Mouse (Mus musculus): ENCODE measurements around the gene Tas2r115. TPM values are rescaled to one million over a fixed set of nuclear protein-coding genes. Genes with fewer than 3 reads are reported as not detected.
"Not testable (repeated sequence)": the region's sequence is repeated elsewhere in the genome, so short reads cannot be mapped to it uniquely, and the experiment has no call there.

The Tas2r115 gene
- polyA plus RNA-seq (2016; fragmentation: Nextera tagmentation; extraction: Ambion mirVana), result not detected in 2 replicates

DNA sequence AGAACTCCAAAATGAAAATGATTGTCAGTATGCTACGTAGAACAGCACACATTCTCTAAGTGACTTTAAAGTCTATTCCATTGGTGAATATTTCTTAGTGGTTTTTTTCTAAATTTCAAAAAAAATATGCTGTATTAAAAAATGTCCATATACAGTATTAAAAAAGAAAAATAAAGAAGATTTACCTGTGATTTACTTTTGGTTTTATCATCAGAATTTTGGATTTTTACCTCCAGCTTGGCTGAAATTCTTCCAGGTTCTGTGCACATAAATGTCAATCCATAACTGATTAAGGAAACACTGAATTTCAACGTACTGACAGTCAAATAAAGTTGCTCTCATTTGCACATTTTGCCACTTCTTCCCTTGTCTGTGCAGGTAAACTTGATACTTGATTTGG is at the start of gene Tas2r115:
Tas2r115 (minus strand) TSS at position 101 of the 400 bp plus-strand sequence.
- Histone ChIP-seq H3K4me2 (no peak within 1 kb of the TSS), H3K4me1 (replicated peaks) (no peaks in the 10 kb centered on the region), H3K27me3 (no peaks in the 10 kb centered on the region), H3K36me3 (no peaks in the 10 kb centered on the region), H3K9me3 (no peaks in the 10 kb centered on the region), H3K27ac (no peak within 1 kb of the TSS), H3K9ac (replicated peaks) (no peak within 1 kb of the TSS), H3K4me3 (replicated peaks) (no peak within 1 kb of the TSS)
- 74% methylated on average over 2 of the region's 2 CpGs for WGBS
- no peak for ATAC-seq (ENCODE audit: insufficient number of reproducible peaks, insufficient read depth, low FRiP score, low TSS enrichment, low read depth)

DNA sequence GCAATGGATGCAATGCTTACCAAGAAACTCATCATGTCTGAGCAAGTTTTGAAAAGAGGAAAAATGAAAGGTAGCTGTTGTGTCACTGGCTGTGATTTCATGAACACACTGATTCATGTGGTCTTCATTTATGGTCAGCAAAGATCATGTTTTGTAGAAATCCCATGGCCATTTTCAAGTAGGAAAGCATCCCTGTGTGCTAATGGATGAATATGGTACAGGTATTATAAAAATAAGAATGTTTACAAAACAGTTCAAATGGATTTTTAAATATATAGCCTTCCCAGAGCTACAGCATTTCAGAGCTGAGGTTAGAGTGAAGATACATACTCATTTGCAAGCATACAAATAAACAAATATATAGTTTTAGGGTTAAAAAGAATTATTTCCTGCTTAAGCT is 40.2 kb upstream of the Tas2r115 start, which contains the start of gene Tas2r136:
Tas2r136 (minus strand) TSS at position 101 of the 400 bp plus-strand sequence.
- no peaks in the 10 kb centered on the region for H3K27me3 ChIP-seq
- H3K9ac ChIP-seq (replicated peaks), result no peak within 1 kb of the TSS
- no peaks in the 10 kb centered on the region for H3K36me3 ChIP-seq
- no peak within 1 kb of the TSS for H3K27ac ChIP-seq
- no peak for ATAC-seq (ENCODE audit: insufficient number of reproducible peaks, insufficient read depth, low FRiP score, low TSS enrichment, low read depth)
- H3K4me1 ChIP-seq (replicated peaks), result no peaks in the 10 kb centered on the region
- H3K9me3 ChIP-seq, result no peaks in the 10 kb centered on the region
- H3K4me3 ChIP-seq (replicated peaks), result no peak within 1 kb of the TSS
- H3K4me2 ChIP-seq, result no peak within 1 kb of the TSS

DNA sequence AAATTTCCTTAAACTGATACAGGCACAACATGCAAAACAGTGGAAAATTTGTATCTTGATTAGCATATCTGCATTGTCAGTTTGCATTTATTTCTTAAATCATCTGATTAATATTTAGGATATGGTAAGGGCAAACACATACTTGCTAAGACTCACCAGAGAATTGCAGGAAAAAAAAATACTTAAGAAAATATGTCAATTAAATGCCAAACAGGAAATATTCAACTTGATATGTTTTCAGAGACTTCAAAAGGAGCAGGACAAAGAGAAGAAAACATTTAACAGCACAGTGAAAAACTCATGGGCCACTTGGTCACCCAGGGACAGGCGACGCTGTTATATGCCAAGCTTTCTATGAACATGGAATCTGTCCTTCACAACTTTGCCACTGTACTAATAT is 24.0 kb upstream of the Tas2r115 start, which contains the start of gene Tas2r102:
Tas2r102 (plus strand) TSS at position 301 of the 400 bp plus-strand sequence.
- no peak for ATAC-seq (ENCODE audit: insufficient number of reproducible peaks, insufficient read depth, low FRiP score, low TSS enrichment, low read depth)
- Histone ChIP-seq H3K27ac (no peak within 1 kb of the TSS), H3K9me3 (no peaks in the 10 kb centered on the region), H3K9ac (replicated peaks) (no peak within 1 kb of the TSS), H3K4me1 (replicated peaks) (no peaks in the 10 kb centered on the region), H3K4me2 (no peak within 1 kb of the TSS), H3K36me3 (no peaks in the 10 kb centered on the region), H3K4me3 (replicated peaks) (no peak within 1 kb of the TSS), H3K27me3 (no peaks in the 10 kb centered on the region)
- WGBS, result 92% methylated on average over 2 of the region's 2 CpGs

DNA sequence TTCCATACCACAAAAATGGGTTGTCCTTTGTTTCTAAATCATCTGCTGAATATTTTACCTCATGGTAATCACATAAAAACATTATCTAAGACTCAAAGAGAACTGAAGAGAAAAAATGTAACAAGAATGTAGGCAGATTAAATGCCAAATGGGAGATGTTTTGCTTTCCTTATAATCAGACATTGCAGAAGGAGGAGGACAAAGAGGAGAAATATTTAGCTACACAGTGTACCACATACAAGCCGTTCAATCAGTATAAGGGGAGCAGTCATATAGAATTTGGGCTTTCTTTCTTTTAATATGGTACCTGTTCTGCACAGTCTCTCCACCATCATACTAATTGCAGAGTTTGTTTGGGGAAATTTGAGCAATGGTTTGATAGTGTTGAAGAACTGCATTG is 16.6 kb upstream of the Tas2r115 start, which contains the start of gene Tas2r124:
Tas2r124 (plus strand) TSS at position 301 of the 400 bp plus-strand sequence.
- no peak within 1 kb of the TSS for H3K9ac ChIP-seq (replicated peaks)
- no peak within 1 kb of the TSS for H3K4me3 ChIP-seq (replicated peaks)
- no peaks in the 10 kb centered on the region for H3K9me3 ChIP-seq
- H3K4me1 ChIP-seq (replicated peaks), result no peaks in the 10 kb centered on the region
- no peak within 1 kb of the TSS for H3K27ac ChIP-seq
- no peak within 1 kb of the TSS for H3K4me2 ChIP-seq
- WGBS, result 83% methylated on average over 1 of the region's 1 CpGs
- no peaks in the 10 kb centered on the region for H3K36me3 ChIP-seq
- no peak for ATAC-seq (ENCODE audit: insufficient number of reproducible peaks, insufficient read depth, low FRiP score, low TSS enrichment, low read depth)
- no peaks in the 10 kb centered on the region for H3K27me3 ChIP-seq

DNA sequence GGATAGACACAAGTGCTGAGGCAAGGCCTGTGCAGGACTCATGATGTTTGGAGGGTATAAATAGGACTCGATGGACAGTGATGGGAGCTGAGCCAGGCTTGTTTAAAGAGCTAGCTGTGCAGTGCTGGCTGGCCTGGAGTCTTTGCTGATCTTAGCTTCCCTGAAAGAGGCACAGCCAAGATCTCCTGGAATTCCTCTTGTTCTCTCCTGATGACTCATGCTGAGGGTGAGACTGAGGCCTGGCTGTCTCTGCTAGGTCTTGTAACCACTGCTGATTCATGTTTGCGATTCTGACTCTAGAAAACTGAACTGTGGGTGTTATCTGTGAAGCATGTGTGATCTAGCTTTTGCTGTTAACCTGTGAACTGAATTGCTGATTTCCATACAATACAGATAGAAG is 12.4 kb upstream of the Tas2r115 start:
- Histone ChIP-seq H3K36me3 (no peaks in the 10 kb centered on the region), H3K9me3 (no peaks in the 10 kb centered on the region), H3K9ac (replicated peaks) (no peak overlapping the region), H3K4me1 (replicated peaks) (no peaks in the 10 kb centered on the region), H3K4me2 (no peak overlapping the region), H3K27me3 (no peaks in the 10 kb centered on the region), H3K27ac (no peak overlapping the region), H3K4me3 (replicated peaks) (no peak overlapping the region)
- 80% methylated on average over 2 of the region's 2 CpGs for WGBS
- no peak for ATAC-seq (ENCODE audit: insufficient number of reproducible peaks, insufficient read depth, low FRiP score, low TSS enrichment, low read depth)

DNA sequence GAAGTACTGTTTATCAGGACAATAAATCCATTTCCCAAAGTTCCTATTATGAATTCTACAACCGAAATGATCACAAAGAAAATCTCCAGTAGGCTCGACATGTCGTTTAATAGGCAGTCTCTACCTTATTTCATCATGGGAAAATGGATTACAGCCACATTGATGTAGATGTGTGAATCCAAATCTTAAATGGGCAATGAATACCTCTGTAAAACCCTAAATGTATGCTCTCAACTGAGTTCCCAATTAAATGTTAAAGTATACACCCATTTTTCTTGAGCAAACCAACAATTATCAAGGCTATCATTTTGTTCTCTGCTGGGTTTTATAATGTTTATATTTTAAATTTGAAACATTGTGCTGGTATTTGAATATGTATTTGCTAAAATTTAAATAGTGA is 26.0 kb downstream of the Tas2r115 start, which contains the start of gene Tas2r122:
Tas2r122 (minus strand) TSS at position 101 of the 400 bp plus-strand sequence.
- 82% methylated on average over 3 of the region's 3 CpGs for WGBS
- H3K9ac ChIP-seq (replicated peaks), result no peak within 1 kb of the TSS

DNA sequence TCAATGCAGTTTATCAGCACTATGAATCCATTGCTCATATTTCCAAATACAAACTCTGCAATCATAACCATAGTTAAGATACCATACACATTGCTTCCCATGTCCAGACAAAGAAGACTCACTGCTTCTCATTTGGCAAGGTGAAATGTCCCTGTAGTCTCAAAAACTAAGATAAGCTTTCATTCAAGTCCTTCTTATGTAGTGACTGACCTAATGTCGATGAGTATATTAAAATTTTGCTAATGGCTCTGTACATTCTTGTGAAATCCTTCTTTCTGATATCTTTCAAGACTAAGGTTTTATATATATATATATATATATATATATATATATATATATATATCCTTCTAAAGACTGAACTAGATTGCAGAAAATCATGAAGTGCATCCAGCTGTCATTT is 36.9 kb downstream of the Tas2r115 start, which contains the start of gene Tas2r121:
Tas2r121 (minus strand) TSS at position 101 of the 400 bp plus-strand sequence.
- H3K4me2 ChIP-seq, result no peak within 1 kb of the TSS
- no peaks in the 10 kb centered on the region for H3K4me1 ChIP-seq (replicated peaks)
- no peak within 1 kb of the TSS for H3K4me3 ChIP-seq (replicated peaks)
- no peak within 1 kb of the TSS for H3K27ac ChIP-seq
- no peaks in the 10 kb centered on the region for H3K9me3 ChIP-seq
- WGBS, result 77% methylated on average over 1 of the region's 1 CpGs
- no peaks in the 10 kb centered on the region for H3K27me3 ChIP-seq
- no peak within 1 kb of the TSS for H3K9ac ChIP-seq (replicated peaks)
- H3K36me3 ChIP-seq, result no peaks in the 10 kb centered on the region
- no peak for ATAC-seq (ENCODE audit: insufficient number of reproducible peaks, insufficient read depth, low FRiP score, low TSS enrichment, low read depth)

More for the DNA sequence above, 26.0 kb downstream of the Tas2r115 start, which contains the start of gene Tas2r122:
- H3K4me3 ChIP-seq (replicated peaks), result no peak within 1 kb of the TSS
- ATAC-seq (ENCODE audit: insufficient number of reproducible peaks, insufficient read depth, low FRiP score, low TSS enrichment, low read depth), result no peak
- H3K27ac ChIP-seq, result no peak within 1 kb of the TSS
- 0 out of 2 replicates have a peak, but pooled peaks cover 4% of the 10 kb centered on the region for H3K9me3 ChIP-seq
- H3K4me1 ChIP-seq (replicated peaks), result no peaks in the 10 kb centered on the region
- no peak within 1 kb of the TSS for H3K4me2 ChIP-seq
- H3K27me3 ChIP-seq, result no peaks in the 10 kb centered on the region
- H3K36me3 ChIP-seq, result no peaks in the 10 kb centered on the region

DNA sequence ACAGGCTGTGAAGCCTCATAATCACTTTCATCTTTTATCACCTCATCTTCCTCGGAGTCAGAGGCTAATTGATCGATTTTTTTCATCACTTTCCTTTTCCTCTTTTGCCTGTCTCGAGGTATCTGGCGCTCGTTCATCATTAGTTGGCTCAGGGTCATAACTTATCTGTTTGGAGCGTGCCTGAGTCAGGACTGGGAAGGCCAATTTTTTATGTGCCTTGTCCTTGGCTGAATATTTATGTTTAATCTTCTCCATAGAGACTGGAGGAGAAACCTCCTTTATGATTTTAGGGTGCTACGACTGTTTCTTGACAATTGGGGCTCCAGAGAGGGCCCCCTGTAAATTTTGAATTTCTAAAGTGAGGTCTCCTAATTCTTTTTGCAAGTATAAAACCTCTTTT is 46.2 kb downstream of the Tas2r115 start:
- H3K4me1 ChIP-seq (replicated peaks); H3K9ac ChIP-seq (replicated peaks); H3K27me3 ChIP-seq; H3K36me3 ChIP-seq; H3K27ac ChIP-seq; ATAC-seq (ENCODE audit: insufficient number of reproducible peaks, insufficient read depth, low FRiP score, low TSS enrichment, low read depth); H3K9me3 ChIP-seq; H3K4me2 ChIP-seq; H3K4me3 ChIP-seq (replicated peaks): not testable (repeated sequence)
- WGBS, result 77% methylated on average over 7 of the region's 7 CpGs

Other genes with a start within 250 kb of the Tas2r115 start
- gene Prh1, start 168.2 kb downstream of the Tas2r115 start, polyA plus RNA-seq (2016; fragmentation: Nextera tagmentation; extraction: Ambion mirVana), result not detected in 2 replicates
- gene Prp2, start 142.1 kb downstream of the Tas2r115 start, polyA plus RNA-seq (2016; fragmentation: Nextera tagmentation; extraction: Ambion mirVana), result not detected in 2 replicates
- gene A630073D07Rik, start 86.5 kb downstream of the Tas2r115 start, polyA plus RNA-seq (2016; fragmentation: Nextera tagmentation; extraction: Ambion mirVana), result not detected in 2 replicates
- gene Tas2r120, start 81.1 kb downstream of the Tas2r115 start, polyA plus RNA-seq (2016; fragmentation: Nextera tagmentation; extraction: Ambion mirVana), result not detected in 2 replicates
- gene Tas2r121, start 37.0 kb downstream of the Tas2r115 start, polyA plus RNA-seq (2016; fragmentation: Nextera tagmentation; extraction: Ambion mirVana), result not detected in 2 replicates
- gene Tas2r122, start 26.1 kb downstream of the Tas2r115 start, polyA plus RNA-seq (2016; fragmentation: Nextera tagmentation; extraction: Ambion mirVana), result not detected in 2 replicates
- not detected in 2 replicates for gene Tas2r124, start 16.7 kb upstream of the Tas2r115 start, polyA plus RNA-seq (2016; fragmentation: Nextera tagmentation; extraction: Ambion mirVana)
- not detected in 2 replicates for gene Tas2r102, start 24.1 kb upstream of the Tas2r115 start, polyA plus RNA-seq (2016; fragmentation: Nextera tagmentation; extraction: Ambion mirVana)
- gene Tas2r136, start 40.1 kb upstream of the Tas2r115 start, polyA plus RNA-seq (2016; fragmentation: Nextera tagmentation; extraction: Ambion mirVana), result not detected in 2 replicates
- gene Tas2r117, start 64.8 kb upstream of the Tas2r115 start, polyA plus RNA-seq (2016; fragmentation: Nextera tagmentation; extraction: Ambion mirVana), result not detected in 2 replicates
- not detected in 2 replicates for gene Tas2r123, start 109.1 kb upstream of the Tas2r115 start, polyA plus RNA-seq (2016; fragmentation: Nextera tagmentation; extraction: Ambion mirVana)
- not detected in 2 replicates for gene Tas2r116, start 117.4 kb upstream of the Tas2r115 start, polyA plus RNA-seq (2016; fragmentation: Nextera tagmentation; extraction: Ambion mirVana)
- gene Tas2r110, start 130.0 kb upstream of the Tas2r115 start, polyA plus RNA-seq (2016; fragmentation: Nextera tagmentation; extraction: Ambion mirVana), result not detected in 2 replicates
- gene Tas2r113, start 155.0 kb upstream of the Tas2r115 start, polyA plus RNA-seq (2016; fragmentation: Nextera tagmentation; extraction: Ambion mirVana), result not detected in 2 replicates
- not detected in 2 replicates for gene Tas2r125, start 171.6 kb upstream of the Tas2r115 start, polyA plus RNA-seq (2016; fragmentation: Nextera tagmentation; extraction: Ambion mirVana)
- not detected in 2 replicates for gene Tas2r129, start 213.1 kb upstream of the Tas2r115 start, polyA plus RNA-seq (2016; fragmentation: Nextera tagmentation; extraction: Ambion mirVana)
- not detected in 2 replicates for gene Tas2r131, start 219.9 kb upstream of the Tas2r115 start, polyA plus RNA-seq (2016; fragmentation: Nextera tagmentation; extraction: Ambion mirVana)
- not detected in 2 replicates for gene Tas2r109, start 242.9 kb upstream of the Tas2r115 start, polyA plus RNA-seq (2016; fragmentation: Nextera tagmentation; extraction: Ambion mirVana)

Data from limb, embryonic 12.5 days (tissue).